ENCODE assay signal across 8 mouse cellular contexts in genomic region chr2:126151855-126152571, GRCm38 (mm10). TPM values are rescaled to one million over a fixed set of nuclear protein-coding genes. Genes with fewer than 3 reads are reported as not detected.
DNase-seq lines count a peak whose midpoint lies in the region; ATAC-seq lines count a peak whose summit lies in the region.

Gene Fam227b, minus strand, starts transcription at chr2:126152004.
Gene Dtwd1, plus strand, starts transcription at chr2:126152141.

- intact Hi-C loops in left cerebral cortex, postnatal 14 days (cut with DNase I) = no loop called here

- H3K36me3 ChIP-seq in intestine, embryonic 14.5 days (ENCODE audit: control insufficient read depth, insufficient read depth, low read length) = peaks cover 2% of the 10 kb centered on the region; the same call in 1 of the 2 replicates

- H3K4me1 ChIP-seq in intestine, embryonic 14.5 days (replicated peaks; ENCODE audit: control insufficient read depth, insufficient read depth, low read length) = no peaks in the 10 kb centered on the region

- H3K27ac ChIP-seq in intestine, embryonic 14.5 days (ENCODE audit: low read depth) = peak within 1 kb of the TSS; percentile 90

- under 1% methylated on average over 57 of the region's 57 CpGs for WGBS in intestine, embryonic 14.5 days

- peak within 1 kb of the TSS; percentile 82 for H3K9ac ChIP-seq in intestine, embryonic 14.5 days (ENCODE audit: low read length)

- DNase-seq in adrenal gland, adult 18-20 months (ENCODE audit: low spot score in 2 of 2) = peak; percentile 99
- peak; percentile 99 for DNase-seq in embryo, embryonic 11 days
- DNase-seq in gastrocnemius, postnatal 25 days = peak; percentile 97
- peak; percentile 98 for DNase-seq in intestine, embryonic 14.5 days (ENCODE audit: low spot score)
- peak; percentile 98 for DNase-seq in left cerebral cortex, postnatal 14 days (ENCODE audit: low spot score in 2 of 2)
- peak; percentile 99 for DNase-seq in mesoderm, embryonic 11.5 days (ENCODE audit: low read depth, low spot score)
- peak; percentile 95 to 97 for DNase-seq in right cerebral cortex, postnatal 36 days (ENCODE audit: low spot score in 2 of 2)
- DNase-seq in yolk sac, embryonic 10.5 days (ENCODE audit: low spot score) = peak; percentile 96

- peak; percentile 100 for ATAC-seq in intestine, embryonic 14.5 days (replicated peaks; ENCODE audit: low FRiP score, low TSS enrichment, low read depth)

- H3K4me2 ChIP-seq in intestine, embryonic 14.5 days (ENCODE audit: low read length) = peak within 1 kb of the TSS; percentile 44

- no peaks in the 10 kb centered on the region for H3K27me3 ChIP-seq in intestine, embryonic 14.5 days (replicated peaks; ENCODE audit: control insufficient read depth, insufficient read depth, low read length)

- H3K4me3 ChIP-seq in intestine, embryonic 14.5 days (ENCODE audit: low read depth, low read length) = peak within 1 kb of the TSS; percentile 70

- H3K9me3 ChIP-seq in intestine, embryonic 14.5 days (ENCODE audit: control insufficient read depth, low read length) = no peaks in the 10 kb centered on the region

RNA-seq across cellular contexts. Expression of gene Fam227b, which starts in this region (rescaled TPM):
- not detected for total RNA-seq in adrenal gland, adult 18-20 months (2021)
- total RNA-seq in gastrocnemius, postnatal 25 days (2021) = not detected
- polyA plus RNA-seq in intestine, embryonic 14.5 days (2014; fragmentation: Nextera tagmentation; extraction: Ambion mirVana) = not detected in 2 replicates
- under 1 TPM; 0.30 to 0.44 TPM for total RNA-seq in left cerebral cortex, postnatal 14 days (2021)

RNA-seq across cellular contexts. Expression of gene Dtwd1, which starts in this region (rescaled TPM):
- 1 to 10 TPM; 6.5 to 7.6 TPM for total RNA-seq in adrenal gland, adult 18-20 months (2021)
- 1 to 10 TPM; 3.8 to 4.8 TPM for total RNA-seq in gastrocnemius, postnatal 25 days (2021)
- polyA plus RNA-seq in intestine, embryonic 14.5 days (2014; fragmentation: Nextera tagmentation; extraction: Ambion mirVana) = 29.2 and 30.3 TPM in 2 replicates
- 10 to 100 TPM; 11.1 to 13.2 TPM for total RNA-seq in left cerebral cortex, postnatal 14 days (2021)

Comparison
In these comparisons a context has a peak if more than half of its experiments do, and no peak if none do; other contexts are left out.
1. Peak in every context shown above with its lines: DNase-seq, ATAC-seq, H3K4me3 ChIP-seq and H3K27ac ChIP-seq.